Mouse (Mus musculus): ENCODE measurements around the gene Sbk2.

DNA sequence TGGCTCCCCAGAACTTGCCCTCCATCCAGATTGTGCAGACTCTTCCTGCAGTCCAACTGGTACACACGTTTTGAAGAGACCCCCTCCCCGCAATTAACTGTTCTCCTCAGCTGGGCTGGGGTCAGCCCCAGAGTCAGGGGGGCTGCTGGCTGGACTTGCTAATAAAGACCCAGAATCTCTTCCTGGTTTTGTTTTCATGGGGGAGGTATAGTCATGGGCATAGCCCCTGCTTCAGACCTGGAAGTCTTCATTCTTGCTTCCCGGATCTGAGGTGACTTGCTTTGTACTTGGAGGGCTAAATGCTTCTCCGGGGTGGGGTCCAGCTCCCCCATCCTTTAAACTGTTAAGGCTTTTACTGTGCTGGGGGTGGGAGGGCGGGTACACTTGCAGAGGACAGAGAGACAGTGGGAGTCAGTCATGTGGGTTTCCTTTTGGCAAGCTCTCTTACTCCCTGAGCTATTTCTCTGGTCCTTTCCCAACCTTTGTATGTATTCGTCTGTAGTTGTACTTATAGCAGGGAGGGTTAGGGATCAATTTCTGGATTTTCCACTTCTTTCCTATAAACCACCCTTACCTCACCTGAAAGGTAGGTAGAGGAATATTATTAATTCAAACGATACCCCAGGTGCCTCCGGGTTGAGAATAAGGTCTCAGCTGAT lies 42.3 kb downstream of the Sbk2 start, which contains the start of gene Nat14:
- TF ChIP-seq POLR2A (IDR thresholded peaks at IDR 0.05; ENCODE audit: control insufficient read depth, low read depth, low read length) (no peak), CTCF (IDR thresholded peaks at IDR 0.05; ENCODE audit: control insufficient read depth, insufficient read depth, insufficient replicate concordance, low read depth, low read length) (no peak)
